Mouse (Mus musculus) hindbrain, embryonic 14.5 days (tissue): Measurements from ENCODE around the gene Rps3. TPM values are rescaled to one million over a fixed set of nuclear protein-coding genes. Genes with fewer than 3 reads are reported as not detected.

Experiments
- polyA plus RNA-seq: library from polyadenylated mRNA; unstranded; fragments of >200 nt; fragmentation: Nextera tagmentation; extraction: Ambion mirVana; gene quantifications from 2 replicates; pipeline ENCODE4 v1.2.1, GENCODE M21; 2014

The Rps3 gene
- polyA plus RNA-seq, 1 experiment from 2014 or later: 515 TPM

Other genes starting within 250 kb of the Rps3 start
- gene Mogat2, start 245.1 kb downstream of the Rps3 start, polyA plus RNA-seq: 1.3 and 2.5 TPM in 2 replicates
- 122 and 135 TPM in 2 replicates for gene Map6, start 216.3 kb downstream of the Rps3 start, polyA plus RNA-seq
- gene Serpinh1, start 130.5 kb downstream of the Rps3 start, polyA plus RNA-seq: 122 and 128 TPM in 2 replicates
- gene Gdpd5, start 102.3 kb downstream of the Rps3 start, polyA plus RNA-seq: 37.7 and 46.2 TPM in 2 replicates
- gene Klhl35, start 17.7 kb downstream of the Rps3 start, polyA plus RNA-seq: 4.1 and 4.7 TPM in 2 replicates
- gene Arrb1, start 51.7 kb upstream of the Rps3 start, polyA plus RNA-seq: 9.8 and 10.1 TPM in 2 replicates
- gene Tpbgl, start 143.4 kb upstream of the Rps3 start, polyA plus RNA-seq: 1.7 and 2.5 TPM in 2 replicates
- gene Slco2b1, start 227.6 kb upstream of the Rps3 start, polyA plus RNA-seq: 7.7 and 8.4 TPM in 2 replicates
- gene Olfr520, start 246.5 kb upstream of the Rps3 start, polyA plus RNA-seq: not detected in 2 replicates